Mouse (Mus musculus) right cerebral cortex, postnatal 25 days (tissue): ENCODE results near the gene Tmppe.

Experiments used
- DNase-seq: peaks from one replicate; pipeline ENCODE4 v3.0.0; 2022

Tmppe gene

DNA sequence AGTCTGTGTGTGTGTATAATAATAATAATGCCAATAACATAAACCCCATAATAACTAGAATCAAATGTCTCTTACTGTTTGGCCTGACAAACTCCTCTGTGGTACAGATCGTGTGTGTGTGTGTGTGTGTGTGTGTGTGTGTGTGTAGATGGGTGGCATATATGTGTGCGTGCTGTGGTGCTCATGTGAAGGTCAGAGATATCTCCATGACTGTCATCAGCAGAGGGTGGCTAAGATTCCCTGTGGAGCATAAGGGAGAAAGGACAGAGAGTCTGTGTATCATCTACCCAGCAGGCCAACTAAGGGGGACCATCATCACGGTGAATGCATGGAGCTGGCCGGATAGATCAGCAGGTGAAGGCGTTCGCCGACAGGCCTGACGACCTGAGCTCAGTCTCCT is 46.0 kb downstream of the Tmppe start:
- no peak for DNase-seq

GRCm38 (mm10) chr9:114448700-114449099 is 47.8 kb downstream of the Tmppe start:
- DNase-seq = no peak

GRCm38 (mm10) chr9:114449120-114449754 is 48.3 kb downstream of the Tmppe start:
- no peak for DNase-seq

DNA sequence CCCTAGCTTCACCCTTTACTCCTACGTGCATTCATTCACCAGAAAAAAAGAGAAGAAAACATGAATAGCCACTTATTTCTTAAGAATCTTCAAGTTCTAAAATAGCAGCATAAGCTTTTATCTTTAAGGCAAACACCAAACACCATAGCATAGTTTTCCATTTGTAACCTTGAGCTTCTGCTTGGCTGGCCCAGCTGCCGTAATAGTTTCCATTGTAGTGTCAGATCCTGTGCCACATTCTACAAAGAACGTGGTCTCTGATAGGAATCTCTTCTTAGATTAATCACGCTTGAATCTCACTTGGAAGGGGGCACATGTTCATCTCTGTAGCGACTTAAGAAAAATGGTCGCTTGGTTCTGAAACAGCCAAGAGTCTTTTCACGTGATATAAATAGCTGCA is 50.7 kb downstream of the Tmppe start:
- DNase-seq = no peak

GRCm38 (mm10) chr9:114452418-114452817 is 51.5 kb downstream of the Tmppe start:
- DNase-seq = no peak

DNA sequence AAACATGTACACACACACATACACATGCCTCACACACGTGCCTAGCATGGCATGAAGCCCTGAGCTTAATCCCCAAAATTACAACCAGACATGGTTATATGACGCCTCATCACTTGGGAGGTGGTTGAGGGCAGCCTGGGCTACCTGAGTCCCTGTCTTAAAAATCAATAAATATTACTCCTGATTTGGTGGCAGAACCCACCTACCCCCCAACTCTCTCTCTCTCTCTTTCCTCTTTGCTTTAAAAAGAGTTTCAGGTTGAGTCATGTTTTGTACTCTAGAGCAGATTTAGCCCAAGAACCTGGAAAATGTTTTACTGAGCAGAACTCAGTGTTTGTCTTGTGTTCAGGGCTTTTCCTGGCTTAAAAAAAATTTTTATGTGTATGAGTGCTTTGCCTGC is 54.5 kb downstream of the Tmppe start:
- no peak for DNase-seq
